Mouse (Mus musculus) bone marrow, adult 2 months (tissue): ENCODE measurements around the gene Dnaaf2. TPM values are rescaled to one million over a fixed set of nuclear protein-coding genes. Genes with fewer than 3 reads are reported as not detected.
"Not testable (repeated sequence)": the region's sequence is repeated elsewhere in the genome, so short reads cannot be mapped to it uniquely, and the experiment has no call there.

Experiments used
- H3K27ac ChIP-seq: fragments of 200-500 bp; 2 replicates; pipeline ENCODE4 v1.5.1; 2012; ENCODE audit warnings: low read depth, mild to moderate bottlenecking, control low read depth, inconsistent platforms, low read length; ENCODE audit not compliant: control insufficient read depth, poor library complexity, insufficient read depth
- H3K4me1 ChIP-seq: fragments of 200-500 bp; 2 replicates; pipeline ENCODE4 v1.6.1; 2011; ENCODE audit warnings: low read length; ENCODE audit not compliant: control insufficient read depth, insufficient read depth
- H3K4me3 ChIP-seq: fragments of 200-500 bp; replicated peaks from 2 replicates; pipeline ENCODE3; 2011; ENCODE audit warnings: mild to moderate bottlenecking, low read depth, low read length, control low read depth; ENCODE audit not compliant: control insufficient read depth
- CTCF ChIP-seq: fragments of 200-500 bp; IDR thresholded peaks from 2 replicates; pipeline ENCODE4 v1.5.1; 2011; ENCODE audit warnings: low read length, control low read depth; ENCODE audit not compliant: control insufficient read depth, insufficient read depth
- POLR2A ChIP-seq: fragments of 200-500 bp; IDR thresholded peaks from 2 replicates; pipeline ENCODE4 v1.6.1; 2011; ENCODE audit warnings: low read depth, mild to moderate bottlenecking, control low read depth, low read length, borderline replicate concordance; ENCODE audit not compliant: control insufficient read depth
- WGBS: fragments of 180-500 bp; shearing (Covaris S2); methylation state at CpG from one replicate; pipeline ENCODE4 v1.1.7; 2018; 5-methylcytosine and 5-hydroxymethylcytosine counted together
- polyA plus RNA-seq: library from polyadenylated mRNA; stranded (reverse); fragments of >200 nt; gene quantifications from 2 replicates; pipeline ENCODE4 v1.2.4, GENCODE M21; 2011; ENCODE audit warnings: low replicate concordance; ENCODE audit not compliant: missing spikeins, insufficient read depth, insufficient read length

Dnaaf2 gene
- polyA plus RNA-seq, 1 experiment = 2.1 TPM

DNA sequence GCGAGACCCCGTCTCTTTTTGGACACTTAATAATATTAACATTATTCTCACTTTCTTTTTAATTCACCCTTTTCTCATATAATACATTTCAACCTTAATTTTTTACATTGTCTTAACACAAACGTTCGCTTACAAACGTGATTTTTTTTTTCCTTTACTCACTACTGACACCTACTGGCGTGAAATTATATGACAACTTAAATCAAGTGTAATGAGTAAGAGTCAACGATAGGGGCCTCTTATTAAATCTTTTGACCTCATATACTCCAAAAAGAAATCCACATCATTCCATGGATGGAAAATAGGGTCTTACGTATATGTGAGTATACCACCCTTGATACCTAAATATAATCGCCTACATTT, 38.7 kb downstream of the Dnaaf2 start:
- WGBS = 2% methylated on average over 9 of the region's 9 CpGs
- Histone ChIP-seq H3K4me3 (peak overlapping the region; percentile 25), H3K27ac (peak overlapping the region; percentile 37; the same call in 1 of the 2 replicates), H3K4me1 (peaks cover 2% of the 10 kb centered on the region; the same call in 1 of the 2 replicates)
- no peak for TF ChIP-seq POLR2A
- TF ChIP-seq CTCF = no peak

DNA sequence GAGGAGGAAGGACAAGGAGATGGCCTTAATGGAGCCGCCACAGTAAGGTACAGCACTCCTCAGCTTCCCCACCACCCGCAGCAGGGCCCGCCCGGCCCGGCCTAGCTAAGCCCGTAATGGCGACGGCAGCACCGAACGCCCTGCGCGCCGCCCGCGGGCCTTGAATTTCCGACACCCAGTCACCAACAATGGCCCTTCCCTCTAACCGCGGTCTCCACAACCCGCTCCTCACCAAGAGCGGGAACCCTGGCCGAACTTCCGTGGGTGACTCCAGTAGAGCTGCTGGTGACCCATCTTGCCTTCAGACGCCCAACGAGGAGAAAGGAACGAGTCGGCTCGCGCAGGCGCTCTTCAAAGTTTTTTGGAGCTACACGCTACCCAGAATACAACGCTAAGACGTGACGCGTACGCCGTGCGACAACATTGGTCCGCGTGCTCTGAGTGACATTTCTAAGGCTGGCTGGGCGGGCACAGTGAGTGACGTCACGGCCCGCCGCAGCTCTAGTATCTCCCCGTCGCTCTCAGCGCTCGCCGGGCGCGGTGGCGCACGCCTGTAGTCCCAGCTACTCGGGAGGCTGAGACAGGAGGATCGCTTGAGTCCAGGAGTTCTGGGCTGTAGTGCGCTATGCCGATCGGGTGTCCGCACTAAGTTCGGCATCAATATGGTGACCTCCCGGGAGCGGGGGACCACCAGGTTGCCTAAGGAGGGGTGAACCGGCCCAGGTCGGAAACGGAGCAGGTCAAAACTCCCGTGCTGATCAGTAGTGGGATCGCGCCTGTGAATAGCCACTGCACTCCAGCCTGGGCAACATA, 39.3 kb downstream of the Dnaaf2 start, which contains the start of gene Rps29:
Gene Rps29 (minus strand): TSS at position 422 of the 813 bp plus-strand sequence.
- TF ChIP-seq POLR2A = peak; percentile 61
- Histone ChIP-seq H3K27ac (peak within 1 kb of the TSS; percentile 93), H3K4me3 (peak within 1 kb of the TSS; percentile 93)
- H3K4me1 ChIP-seq = not testable (repeated sequence)
- WGBS = under 1% methylated on average over 58 of the region's 68 CpGs

DNA sequence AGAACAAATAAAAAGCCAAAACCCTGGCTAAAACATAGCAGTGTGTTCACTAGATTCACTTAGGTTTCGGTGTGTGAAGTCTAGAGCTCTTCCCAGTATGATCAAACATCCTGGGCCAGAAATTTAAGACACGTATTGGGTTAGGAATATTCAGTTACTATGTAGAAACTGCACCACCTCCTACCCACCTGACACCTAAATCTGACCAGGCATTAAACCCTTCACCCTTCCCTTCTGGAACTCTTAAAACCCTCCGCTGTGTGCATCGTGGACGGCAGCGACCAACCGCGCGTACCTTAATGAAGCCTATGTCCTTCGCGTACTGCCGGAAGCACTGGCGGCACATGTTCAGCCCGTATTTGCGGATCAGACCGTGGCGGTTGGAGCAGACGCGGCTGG, 39.9 kb downstream of the Dnaaf2 start:
- peak overlapping the region; percentile 93 for H3K27ac ChIP-seq
- H3K4me1 ChIP-seq = peaks cover 2% of the 10 kb centered on the region; the same call in 1 of the 2 replicates
- TF ChIP-seq POLR2A (no peak), CTCF (no peak)
- under 1% methylated on average over 19 of the region's 19 CpGs for WGBS
- H3K4me3 ChIP-seq = peak overlapping the region; percentile 93

DNA sequence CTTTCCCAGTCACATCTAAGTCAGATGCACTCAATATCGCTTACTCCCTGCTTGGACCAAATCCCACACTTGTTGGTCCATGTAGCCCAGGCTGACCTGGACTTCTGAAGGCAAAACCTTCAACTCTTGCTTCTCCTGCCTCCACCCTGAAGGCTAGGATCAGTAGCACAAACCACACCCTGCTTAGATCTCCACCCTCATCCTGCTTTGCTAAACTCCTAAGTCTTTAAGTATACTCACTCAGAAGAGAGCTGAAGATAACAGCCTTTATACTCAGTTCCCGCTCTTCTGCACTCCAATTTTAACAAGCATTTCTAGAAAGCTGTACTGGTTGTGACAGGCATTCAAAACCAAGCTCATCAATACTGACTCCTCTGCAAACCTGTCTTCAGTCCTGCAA, 41.1 kb downstream of the Dnaaf2 start:
- Histone ChIP-seq H3K4me1 (peaks cover 2% of the 10 kb centered on the region; the same call in 1 of the 2 replicates), H3K27ac (peak overlapping the region; percentile 3; the same call in 1 of the 2 replicates), H3K4me3 (peak overlapping the region; percentile 1)
- TF ChIP-seq POLR2A (no peak), CTCF (no peak)
- 82% methylated on average over 2 of the region's 2 CpGs for WGBS

DNA sequence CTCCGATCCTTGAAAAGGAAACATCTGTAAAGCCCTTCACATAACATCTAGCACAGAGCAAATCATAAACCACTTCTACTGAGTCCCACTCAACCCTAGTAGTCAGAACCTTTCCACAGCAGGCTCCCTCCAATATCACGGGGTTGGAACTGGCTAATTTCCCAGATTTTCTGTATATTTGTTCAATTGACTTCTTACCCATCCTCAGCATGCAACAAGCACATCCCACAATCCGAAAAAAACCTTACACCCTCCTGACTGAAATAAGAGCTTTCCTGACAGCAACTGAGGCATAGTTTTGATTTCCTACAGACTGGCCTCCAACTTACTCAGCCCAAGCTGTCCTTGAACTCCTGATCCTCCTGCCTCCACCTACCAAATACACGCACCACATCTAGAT, 41.8 kb downstream of the Dnaaf2 start:
- WGBS = 87% methylated on average over 4 of the region's 4 CpGs
- no peak overlapping the region for H3K27ac ChIP-seq
- H3K4me3 ChIP-seq = no peak overlapping the region
- peaks cover 2% of the 10 kb centered on the region; the same call in 1 of the 2 replicates for H3K4me1 ChIP-seq
- TF ChIP-seq CTCF (no peak), POLR2A (no peak)

GRCm38 (mm10) chr12:69155923-69156322, 42.3 kb downstream of the Dnaaf2 start:
- WGBS = 72% methylated on average over 2 of the region's 2 CpGs
- TF ChIP-seq CTCF = no peak
- no peak for TF ChIP-seq POLR2A
- peaks cover 2% of the 10 kb centered on the region; the same call in 1 of the 2 replicates for H3K4me1 ChIP-seq
- no peak overlapping the region for H3K4me3 ChIP-seq
- no peak overlapping the region for H3K27ac ChIP-seq

DNA sequence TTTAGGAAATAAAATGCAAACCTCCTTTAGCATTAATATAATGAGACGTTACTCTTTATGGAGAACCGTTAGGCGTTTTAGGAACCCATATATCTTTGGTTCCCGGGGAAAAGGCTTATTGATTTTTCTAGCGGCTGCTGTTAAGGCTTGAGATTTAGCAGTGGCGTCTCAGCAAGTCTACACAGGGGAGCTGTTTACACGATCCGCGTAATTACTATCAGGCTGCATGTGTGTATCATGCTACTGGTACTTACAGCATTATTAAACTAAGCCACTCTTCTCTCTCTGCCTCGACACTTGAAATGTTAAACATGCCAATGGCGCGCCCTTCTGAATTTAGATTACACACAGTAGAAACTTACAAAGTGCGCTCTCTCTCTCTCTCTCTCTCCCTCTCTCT, 48.2 kb downstream of the Dnaaf2 start:
- Histone ChIP-seq H3K27ac (no peak overlapping the region), H3K4me1 (no peaks in the 10 kb centered on the region)
- 88% methylated on average over 13 of the region's 13 CpGs for WGBS

DNA sequence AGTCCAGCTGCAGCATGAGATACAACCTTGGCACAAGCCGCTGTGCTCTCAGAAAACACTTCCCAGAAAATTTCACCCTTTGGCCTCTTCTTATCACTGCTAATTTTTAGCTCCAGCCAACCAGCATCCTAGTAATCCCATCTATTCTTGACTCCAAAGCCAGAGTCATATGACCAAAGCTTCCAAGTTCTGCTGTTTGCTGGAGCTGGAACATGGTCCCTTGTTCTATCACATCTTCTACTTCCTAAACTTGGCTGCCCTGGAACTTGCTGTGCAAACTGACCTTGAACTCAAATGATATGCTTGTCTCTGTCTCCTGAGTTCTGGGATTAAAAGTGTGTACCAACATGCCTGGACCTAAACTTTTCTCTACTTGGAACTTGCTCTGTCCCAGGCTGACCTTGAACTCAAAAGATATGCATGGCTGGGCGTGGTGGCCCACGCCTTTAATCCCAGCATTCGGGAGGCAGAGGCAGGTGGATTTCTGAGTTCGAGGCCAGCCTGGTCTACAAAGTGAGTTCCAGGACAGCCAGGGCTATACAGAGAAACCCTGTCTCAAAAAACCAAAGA, 51.0 kb downstream of the Dnaaf2 start:
- no peak overlapping the region for H3K27ac ChIP-seq
- no peak overlapping the region for H3K4me3 ChIP-seq
- no peaks in the 10 kb centered on the region for H3K4me1 ChIP-seq
- TF ChIP-seq CTCF = no peak
- TF ChIP-seq POLR2A = no peak
- 87% methylated on average over 5 of the region's 5 CpGs for WGBS

More for the DNA sequence above, 48.2 kb downstream of the Dnaaf2 start:
- no peak overlapping the region for H3K4me3 ChIP-seq
- no peak for TF ChIP-seq POLR2A
- no peak for TF ChIP-seq CTCF
